Mouse (Mus musculus) thymus, adult 18-20 months (tissue): ENCODE measurements at regions not wholly inside any gene's neighbourhood (a gene's known extent, or its start where the extent isn't known, plus 50 kb on each side); places are given as distances from the start of the nearest gene placed in this dataset.

Experiments used
- DNase-seq, 2 experiments: peaks; one replicate each; pipeline ENCODE4 v3.0.0; 2022; ENCODE audit warnings: mixed read lengths in 2 of 2

DNA sequence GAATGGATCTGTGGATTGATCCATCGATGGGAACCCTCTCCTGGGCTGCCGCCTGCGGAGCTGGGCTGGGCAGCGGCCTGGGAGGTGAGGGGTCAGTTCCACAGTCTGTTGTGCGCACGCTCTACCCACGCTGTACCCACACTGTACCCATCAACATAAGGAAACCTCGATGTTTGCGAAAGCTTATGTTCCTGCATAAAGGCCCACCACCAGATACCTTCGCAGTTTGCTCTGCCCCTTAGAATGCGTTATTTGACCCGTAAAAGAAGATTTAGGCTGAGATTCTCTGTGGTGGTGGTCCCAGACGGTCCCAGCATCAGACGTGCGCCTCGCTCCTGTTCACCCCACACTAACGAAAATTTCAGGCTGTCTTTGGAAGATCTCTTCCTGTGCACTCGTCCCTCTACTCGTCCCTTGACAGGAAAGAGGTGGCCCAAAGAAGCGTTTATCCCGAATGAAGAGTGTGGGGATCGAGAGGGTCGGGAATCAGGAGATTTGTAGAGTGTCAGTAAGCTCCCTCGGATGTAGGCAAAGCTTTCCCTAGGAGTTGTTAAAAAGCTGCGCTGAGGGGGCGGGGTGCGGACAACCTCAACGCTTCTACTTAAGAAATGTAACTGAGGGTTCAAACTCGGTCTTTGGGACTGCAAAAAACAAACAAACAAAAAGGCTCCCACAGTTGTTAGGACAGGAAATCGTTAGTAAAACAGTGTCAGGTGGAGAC is 123.9 kb downstream of the Tmem161b start:
- DNase-seq = no peak

GRCm38 (mm10) chr13:84346569-84346968 is 124.5 kb downstream of the Tmem161b start:
- DNase-seq = no peak

GRCm38 (mm10) chr13:84347181-84347913 is 125.3 kb downstream of the Tmem161b start:
- no peak for DNase-seq

- peak; percentile 56 to 66 for DNase-seq
Observed at GRCm38 (mm10) chr13:84347914-84348700, 126.0 kb downstream of the Tmem161b start.

GRCm38 (mm10) chr13:84348701-84348975 is 126.5 kb downstream of the Tmem161b start:
- DNase-seq = no peak

DNA sequence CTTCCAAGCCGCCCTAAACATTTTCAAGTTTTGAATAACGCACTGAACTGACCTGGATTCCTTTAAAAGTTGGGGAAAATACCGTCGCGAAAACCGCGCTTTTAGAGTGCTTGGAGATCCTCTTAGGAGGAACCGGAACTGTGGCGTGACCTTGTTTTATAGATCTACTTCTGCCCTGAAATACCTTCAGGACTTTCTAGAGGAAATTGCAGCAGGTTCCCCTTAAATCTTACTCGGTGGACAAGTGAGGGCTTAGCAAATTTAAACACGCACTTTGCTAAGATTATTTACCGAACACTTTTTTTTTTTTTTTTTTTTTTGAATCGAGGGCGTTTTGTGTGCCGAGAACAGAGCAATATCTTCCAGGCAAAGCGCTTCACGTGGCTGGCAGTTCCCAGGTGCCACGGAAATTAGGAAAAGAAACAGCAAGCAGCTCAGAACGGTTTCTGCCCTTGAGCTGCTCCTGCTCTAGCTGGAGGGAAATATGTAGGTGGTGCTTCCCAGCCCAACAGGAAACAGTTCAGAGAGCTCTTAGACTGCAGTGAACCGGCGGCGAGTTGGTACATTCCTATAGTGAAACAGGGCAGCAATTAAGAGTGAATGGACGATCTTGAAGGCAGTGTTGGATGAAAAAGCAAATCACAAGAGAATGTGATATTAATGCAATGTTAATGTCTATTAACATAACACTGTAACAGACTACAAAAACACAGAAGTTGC is 127.1 kb downstream of the Tmem161b start:
- no peak for DNase-seq

DNA sequence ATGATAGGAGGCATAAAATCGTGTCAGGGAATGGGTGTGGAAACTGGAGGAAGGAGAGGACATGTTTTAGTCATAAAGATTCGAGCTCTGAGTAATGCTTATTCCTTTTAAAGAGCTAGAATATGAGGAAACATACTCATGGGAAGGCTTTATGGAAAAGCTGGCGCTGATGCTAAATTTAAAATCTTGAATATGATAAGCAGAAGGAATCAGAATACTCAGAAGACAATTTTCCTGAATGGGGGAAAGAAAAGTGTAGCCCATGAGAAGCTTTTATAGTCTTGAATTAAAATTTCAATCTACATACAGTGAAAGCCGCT is 127.6 kb downstream of the Tmem161b start:
- DNase-seq = no peak

DNA sequence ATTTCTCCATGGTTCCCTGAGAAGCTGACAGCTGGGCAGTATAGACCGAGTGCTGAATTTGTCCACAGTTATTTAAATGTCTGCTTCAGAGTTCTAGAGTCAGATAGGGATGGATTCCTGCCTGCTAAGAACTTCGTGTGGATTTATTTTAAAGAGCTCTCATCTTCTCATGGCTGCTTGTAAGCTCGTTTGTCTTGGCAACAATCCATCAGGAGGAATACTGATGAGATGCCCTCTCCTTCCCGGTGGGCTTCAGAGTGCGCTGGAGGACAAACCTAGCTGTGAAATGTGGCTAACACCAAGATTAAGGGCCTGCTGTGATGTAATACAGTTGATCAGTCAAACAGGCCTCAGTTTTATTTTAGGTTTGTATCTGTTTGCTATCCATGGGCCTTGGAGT is 128.7 kb downstream of the Tmem161b start:
- DNase-seq = no peak

DNA sequence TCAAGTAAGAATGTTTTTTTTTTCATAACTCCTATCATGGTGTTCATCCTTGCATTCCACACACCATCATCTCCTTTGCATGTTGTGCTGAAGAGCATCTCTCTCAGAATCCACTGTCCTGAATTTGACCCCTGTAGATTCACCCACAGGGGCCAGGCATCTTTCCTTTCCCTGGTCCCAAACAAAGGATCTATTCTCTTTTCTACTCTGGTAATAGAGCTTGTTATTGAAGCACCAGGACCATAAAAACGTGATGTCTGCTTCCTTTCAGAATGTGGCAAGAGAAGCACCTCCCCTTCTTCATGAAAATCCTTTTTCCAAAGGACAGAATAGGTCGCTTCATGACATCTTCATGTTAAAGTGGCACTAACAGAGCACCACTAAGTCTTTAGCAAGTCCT is 134.4 kb downstream of the Tmem161b start:
- DNase-seq = no peak

- DNase-seq = no peak
Observed at GRCm38 (mm10) chr13:84360536-84360935, 138.4 kb downstream of the Tmem161b start.

- DNase-seq = no peak
Observed at GRCm38 (mm10) chr13:84364069-84364468, 142.0 kb downstream of the Tmem161b start.

DNA sequence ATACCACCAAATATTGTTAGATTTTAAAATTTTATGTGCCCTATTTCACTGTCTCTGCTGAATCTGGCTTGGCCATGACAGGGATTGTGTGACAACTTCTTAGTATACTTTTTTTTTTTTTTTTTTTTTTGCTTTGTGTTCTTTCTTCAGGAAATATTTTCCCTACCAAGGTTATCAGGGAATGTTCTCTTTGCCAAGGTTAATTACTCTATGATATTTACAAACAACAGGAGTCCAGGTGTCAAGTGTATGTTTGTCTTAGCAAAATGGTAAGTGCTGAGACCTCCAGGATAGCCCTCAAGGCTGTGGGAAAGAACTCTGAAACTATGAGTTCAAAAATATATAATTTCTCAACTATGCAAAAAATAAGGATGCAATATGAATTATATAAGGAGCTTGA is 143.4 kb downstream of the Tmem161b start:
- DNase-seq = no peak

DNA sequence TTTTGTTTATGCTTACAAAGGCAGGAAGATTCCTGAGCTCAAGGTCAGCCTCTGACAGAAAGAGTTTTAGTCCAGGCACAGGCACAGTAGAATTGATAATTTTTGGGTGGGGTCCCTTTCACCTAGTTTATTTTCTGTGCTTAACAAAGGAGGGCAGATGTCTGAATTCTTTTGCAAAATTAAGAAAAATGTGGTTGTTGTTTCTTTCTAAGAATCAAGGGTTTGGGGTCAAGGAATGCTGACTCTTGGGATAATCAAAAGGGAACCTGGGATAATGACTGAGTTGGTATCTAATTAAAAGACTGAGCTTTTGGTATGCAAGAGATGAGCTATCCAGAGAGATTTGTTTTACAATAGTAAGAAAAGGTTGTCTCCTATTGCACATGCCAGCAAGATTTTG is 143.9 kb downstream of the Tmem161b start:
- DNase-seq = no peak

GRCm38 (mm10) chr13:84366839-84367238 is 144.7 kb downstream of the Tmem161b start:
- no peak for DNase-seq

- no peak for DNase-seq
Observed at GRCm38 (mm10) chr13:84368225-84368624, 146.1 kb downstream of the Tmem161b start.

DNA sequence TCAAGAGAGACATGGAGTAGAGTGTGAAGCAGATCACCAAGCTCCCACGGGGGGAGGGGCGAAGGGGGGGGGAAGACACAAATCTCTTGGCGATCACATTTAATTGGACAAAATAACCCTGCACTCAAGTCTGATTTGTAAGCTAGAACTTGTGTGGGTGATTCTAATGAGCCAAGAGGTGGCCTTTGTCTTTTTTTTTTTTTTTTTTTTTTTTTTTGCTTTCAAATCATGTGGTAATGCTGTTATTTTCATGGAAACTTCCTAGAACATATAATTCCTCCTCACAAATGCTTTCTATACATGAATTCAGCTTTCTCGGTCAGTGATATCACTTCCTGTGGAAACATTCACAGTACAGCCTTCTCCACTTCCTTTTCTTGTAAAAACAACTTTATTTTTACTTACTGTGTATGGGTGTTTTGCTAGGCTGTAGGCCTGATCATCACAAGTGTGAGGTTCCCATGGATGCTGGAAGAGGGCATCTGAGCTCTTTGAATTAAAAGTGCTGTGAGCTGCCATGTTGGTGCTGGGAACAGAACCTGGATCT is 152.7 kb downstream of the Tmem161b start:
- DNase-seq = no peak

DNA sequence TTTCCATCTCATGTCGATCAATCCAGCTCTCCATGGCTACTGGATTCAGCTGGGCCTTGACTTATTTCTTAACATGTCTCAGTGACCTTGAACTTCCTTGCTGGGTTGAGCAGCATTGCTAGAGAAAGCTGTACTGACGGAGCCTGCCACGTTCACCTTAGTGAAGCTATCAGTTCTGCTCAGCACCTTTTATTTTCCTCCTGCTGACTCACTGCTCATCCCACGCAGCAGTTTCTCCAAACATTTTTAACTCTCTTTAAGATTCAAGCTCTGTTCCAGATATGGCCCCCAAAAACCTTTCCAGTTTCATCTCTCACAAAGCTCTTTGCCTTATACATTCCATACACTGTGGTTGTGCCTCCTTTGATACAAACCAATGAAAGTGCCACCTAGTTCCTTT is 153.8 kb downstream of the Tmem161b start:
- no peak for DNase-seq

DNA sequence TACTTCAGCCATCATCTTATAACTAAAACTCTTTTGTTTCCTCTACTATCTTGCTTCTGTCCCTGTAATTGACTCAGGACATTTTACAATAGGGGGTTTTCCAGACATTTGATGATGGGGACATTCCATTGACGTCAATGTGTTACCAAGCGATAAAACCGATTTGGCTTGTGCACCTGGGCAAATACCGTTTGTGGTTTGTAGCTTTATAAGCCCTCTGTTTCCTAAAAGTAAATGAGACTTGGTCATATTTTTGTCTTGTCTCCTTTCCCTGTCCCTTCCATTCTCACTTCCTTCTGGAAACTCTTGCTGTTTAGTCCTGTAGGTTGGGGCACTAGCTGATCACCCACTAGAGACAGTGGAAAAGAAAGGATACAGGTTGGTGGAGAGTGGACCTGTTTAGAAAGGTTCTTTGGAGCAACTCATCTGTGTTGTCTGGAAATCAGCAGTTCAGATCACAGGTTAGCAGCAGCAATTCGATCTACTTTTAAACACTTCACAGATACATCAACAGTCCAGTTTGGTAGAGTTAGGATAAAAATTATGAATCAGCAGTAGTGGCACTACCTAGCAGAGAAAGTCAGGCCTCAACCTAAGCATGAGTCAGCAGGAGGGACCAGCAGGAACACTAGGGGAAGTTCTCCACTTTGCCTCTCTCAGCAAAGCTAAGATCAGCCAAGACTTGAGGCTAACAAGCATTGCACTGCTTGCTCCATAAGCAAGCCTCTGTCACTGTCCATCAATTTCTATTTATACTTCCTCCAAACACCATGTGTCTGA is 156.6 kb downstream of the Tmem161b start:
- DNase-seq = no peak

- no peak for DNase-seq
Observed at GRCm38 (mm10) chr13:84391554-84391953, 169.5 kb downstream of the Tmem161b start.

GRCm38 (mm10) chr13:84398476-84399344 is 176.6 kb downstream of the Tmem161b start:
- peak in 1 of 2 experiments; percentile 17 for DNase-seq
